Mouse (Mus musculus) midbrain, embryonic 16.5 days (tissue): ENCODE measurements at regions not wholly inside any gene's neighbourhood (a gene's known extent, or its start where the extent isn't known, plus 50 kb on each side); places are given as distances from the start of the nearest gene placed in this dataset.
"Not testable (repeated sequence)": the region's sequence is repeated elsewhere in the genome, so short reads cannot be mapped to it uniquely, and the experiment has no call there.

Experiments
- ATAC-seq: fragments of 200-750 bp; cut with Nextera tagmentation; 2 replicates; pipeline ENCODE4 v1.8.0; 2017; ENCODE audit warnings: moderate TSS enrichment
- H3K27ac ChIP-seq: fragments of 300-500 bp; sonication (generic); 2 replicates; pipeline ENCODE4 v1.5.1; 2014; ENCODE audit warnings: mild to moderate bottlenecking, low read length, mixed read lengths
- H3K27me3 ChIP-seq: fragments of 300-500 bp; sonication (generic); 2 replicates; pipeline ENCODE4 v1.6.1; 2014; ENCODE audit warnings: low read depth, low read length, mixed read lengths; ENCODE audit not compliant: control insufficient read depth, insufficient read depth
- H3K36me3 ChIP-seq: fragments of 300-500 bp; sonication (generic); 2 replicates; pipeline ENCODE4 v1.6.1; 2014; ENCODE audit warnings: mild to moderate bottlenecking, low read length, moderate library complexity, mixed read lengths; ENCODE audit not compliant: control insufficient read depth, insufficient read depth
- H3K4me1 ChIP-seq: fragments of 300-500 bp; sonication (generic); 2 replicates; pipeline ENCODE4 v1.6.1; 2014; ENCODE audit warnings: mild to moderate bottlenecking, low read length, mixed read lengths; ENCODE audit not compliant: control insufficient read depth, insufficient read depth
- H3K4me2 ChIP-seq: fragments of 300-500 bp; sonication (generic); 2 replicates; pipeline ENCODE4 v1.6.1; 2014; ENCODE audit warnings: mild to moderate bottlenecking, low read length, mixed read lengths
- H3K4me3 ChIP-seq: fragments of 300-500 bp; sonication (generic); 2 replicates; pipeline ENCODE4 v1.5.1; 2014; ENCODE audit warnings: low read depth, mild to moderate bottlenecking, low read length, moderate library complexity, mixed read lengths
- H3K9ac ChIP-seq: fragments of 300-500 bp; sonication (generic); 2 replicates; pipeline ENCODE4 v1.6.1; 2014; ENCODE audit warnings: low read depth, low read length, mixed read lengths
- H3K9me3 ChIP-seq: fragments of 300-500 bp; sonication (generic); replicated peaks from 2 replicates; pipeline ENCODE4 v1.6.1; 2014; ENCODE audit warnings: mild to moderate bottlenecking, low read length, mixed read lengths; ENCODE audit not compliant: control insufficient read depth, poor library complexity, severe bottlenecking
- WGBS: fragments of 180-500 bp; shearing (Covaris S2); extraction: QIAGEN DNeasy Blood & Tissue Kit; methylation state at CpG from one replicate; pipeline ENCODE4 v1.1.7; 2014; 5-methylcytosine and 5-hydroxymethylcytosine counted together

DNA sequence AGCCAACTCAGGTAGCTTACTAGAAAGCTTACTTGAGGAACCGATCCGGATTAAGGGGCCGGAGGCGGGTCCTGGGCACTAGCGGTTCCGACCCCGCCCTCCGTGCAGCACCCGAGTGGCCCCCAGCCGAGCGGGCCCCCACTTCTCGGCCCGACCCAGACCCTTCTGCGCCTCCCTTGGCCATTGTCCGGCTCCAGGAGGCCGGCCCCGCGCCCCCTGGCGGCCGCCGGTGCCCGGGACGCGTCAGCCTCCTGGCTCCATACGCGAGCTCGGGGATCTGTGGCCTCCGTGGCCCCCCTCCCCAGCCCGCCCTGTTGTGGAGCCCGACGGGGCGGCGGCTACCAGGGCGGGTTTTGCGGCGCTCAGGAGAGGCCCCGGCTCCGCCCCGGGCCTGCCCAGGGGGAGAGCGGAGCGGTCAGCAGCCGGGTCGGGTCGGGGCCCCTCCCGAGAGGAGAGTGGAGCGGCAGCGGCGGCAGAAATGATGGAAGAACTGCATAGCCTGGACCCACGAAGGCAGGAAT lies 94.3 kb upstream of the Zfp986 start:
- H3K4me1 ChIP-seq, H3K27ac ChIP-seq, H3K27me3 ChIP-seq, H3K36me3 ChIP-seq, H3K9me3 ChIP-seq: not testable (repeated sequence)
- 2% methylated on average over 43 of the region's 49 CpGs for WGBS
- peak overlapping the region; percentile 52; the same call in 1 of the 2 replicates for H3K9ac ChIP-seq
- H3K4me3 ChIP-seq, result peak overlapping the region; percentile 30
- peak overlapping the region; percentile 49 for H3K4me2 ChIP-seq
- ATAC-seq, result peak; percentile 93

- not testable (repeated sequence) for H3K36me3 ChIP-seq, H3K9me3 ChIP-seq, H3K4me1 ChIP-seq, H3K27ac ChIP-seq, H3K9ac ChIP-seq, ATAC-seq, H3K4me3 ChIP-seq, H3K4me2 ChIP-seq, H3K27me3 ChIP-seq
- WGBS, result 19% methylated on average over 1 of the region's 6 CpGs
Observed at GRCm38 (mm10) chr4:145774884-145775283, 93.7 kb upstream of the Zfp986 start.

GRCm38 (mm10) chr4:145776531-145776930 lies 92.1 kb upstream of the Zfp986 start:
- H3K4me1 ChIP-seq, H3K36me3 ChIP-seq, H3K4me3 ChIP-seq, H3K27me3 ChIP-seq, H3K4me2 ChIP-seq, H3K27ac ChIP-seq, H3K9me3 ChIP-seq, H3K9ac ChIP-seq, ATAC-seq: not testable (repeated sequence)

DNA sequence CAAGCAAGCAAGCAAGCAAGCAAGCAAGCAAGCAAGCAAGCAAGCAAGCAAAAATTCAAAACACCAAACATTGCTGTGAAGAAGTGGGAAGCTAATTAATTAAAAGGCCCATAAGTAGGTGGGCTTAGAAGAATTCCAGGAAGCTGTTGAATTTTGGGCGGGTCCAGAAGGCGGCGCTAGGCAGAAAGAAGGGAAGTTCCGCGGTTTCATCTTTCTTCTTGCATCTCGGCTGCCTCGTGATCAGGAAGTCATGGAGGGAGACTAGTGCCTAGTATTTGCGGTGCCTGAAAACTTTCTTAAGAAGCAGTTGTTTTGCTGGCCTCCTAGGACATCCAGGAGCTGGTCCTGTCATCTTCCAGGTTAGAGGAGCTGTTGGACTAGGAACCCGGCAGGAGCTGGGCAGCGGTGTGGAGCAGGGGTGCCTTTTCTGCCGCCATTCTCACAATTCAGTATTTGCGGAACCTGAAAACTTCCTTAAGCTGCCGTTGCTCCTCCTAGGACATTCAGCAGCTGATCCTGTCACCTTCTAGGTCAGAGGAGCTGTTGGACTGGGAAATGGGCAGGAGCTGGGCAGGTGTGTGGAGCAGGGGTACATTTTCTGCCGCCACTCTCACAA lies 87.2 kb upstream of the Zfp986 start:
- not testable (repeated sequence) for H3K9me3 ChIP-seq, H3K4me2 ChIP-seq, H3K4me3 ChIP-seq, H3K4me1 ChIP-seq, H3K36me3 ChIP-seq, ATAC-seq, H3K9ac ChIP-seq, H3K27me3 ChIP-seq, H3K27ac ChIP-seq
- WGBS, result no CpG with 5 or more reads among the region's 14 CpGs

DNA sequence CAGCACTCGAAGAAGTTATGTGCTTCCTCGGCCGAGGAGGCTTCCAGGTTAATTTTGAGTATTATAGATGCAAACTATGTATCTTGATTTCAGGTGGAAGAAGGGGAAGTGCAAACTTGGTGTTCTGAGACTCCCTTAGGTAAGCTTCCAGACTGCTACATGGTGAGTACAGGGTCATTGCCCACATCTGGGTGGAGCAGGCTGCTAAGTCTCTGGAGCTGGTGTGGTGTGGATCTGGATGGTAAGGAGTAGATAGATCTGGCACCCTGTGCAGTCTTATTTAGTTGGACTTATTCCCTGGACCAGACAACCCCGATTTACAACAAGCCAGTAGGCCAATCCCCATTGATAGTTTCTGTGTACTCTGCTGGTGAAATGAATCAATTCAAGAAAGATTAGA lies 53.9 kb upstream of the Zfp986 start:
- not testable (repeated sequence) for H3K4me2 ChIP-seq, H3K36me3 ChIP-seq, H3K4me1 ChIP-seq, H3K9ac ChIP-seq, H3K9me3 ChIP-seq, H3K27me3 ChIP-seq, H3K27ac ChIP-seq, H3K4me3 ChIP-seq, ATAC-seq
- no CpG with 5 or more reads among the region's 4 CpGs for WGBS
